Mouse (Mus musculus) MEL (cell line): Measurements from ENCODE around the gene Brcc3. TPM values are rescaled to one million over a fixed set of nuclear protein-coding genes. Genes with fewer than 3 reads are reported as not detected.

ENCODE experiments used
- DNase-seq: peaks from one replicate; pipeline ENCODE4 v3.0.0; 2011; ENCODE audit warnings: low read depth, low spot score
- H3K27ac ChIP-seq: 2 replicates; pipeline ENCODE4 v1.5.1; 2012; ENCODE audit warnings: low read depth, mild to moderate bottlenecking, control low read depth, low read length, moderate library complexity; ENCODE audit not compliant: control insufficient read depth
- H3K27me3 ChIP-seq, 2 experiments: fragments of 150-350 bp in 1 of 2; sonication (generic) in 1 of 2; 2 replicates each; pipeline ENCODE4 v1.6.1; 2012; ENCODE audit warnings: low read length in 2 of 2, mild to moderate bottlenecking in 2 of 2, improper control_type of control experiment in 1 of 2, moderate library complexity in 1 of 2; ENCODE audit not compliant: insufficient read depth in 2 of 2, control insufficient read depth in 1 of 2
- H3K36me3 ChIP-seq, 2 experiments: 2 replicates each; pipeline ENCODE4 v1.6.1; 2012 to 2014; ENCODE audit warnings: low read length in 2 of 2, improper control_type of control experiment in 1 of 2, inconsistent platforms in 1 of 2, mild to moderate bottlenecking in 1 of 2; ENCODE audit not compliant: insufficient read depth in 2 of 2, control insufficient read depth in 1 of 2
- H3K4me1 ChIP-seq, 2 experiments: fragments of 150-350 bp in 1 of 2; sonication (generic) in 1 of 2; 2 replicates each; pipeline ENCODE4 v1.6.1; 2012; ENCODE audit warnings: low read length in 2 of 2, improper control_type of control experiment in 1 of 2, mild to moderate bottlenecking in 1 of 2; ENCODE audit not compliant: insufficient read depth in 2 of 2, control insufficient read depth in 1 of 2
- H3K4me3 ChIP-seq, 2 experiments: fragments of 150-350 bp in 1 of 2; sonication (generic) in 1 of 2; 2 replicates each; pipeline ENCODE4 v1.5.1; 2012; ENCODE audit warnings: low read depth in 2 of 2, low read length in 2 of 2, mild to moderate bottlenecking in 2 of 2, moderate library complexity in 2 of 2, control low read depth in 1 of 2, improper control_type of control experiment in 1 of 2; ENCODE audit not compliant: control insufficient read depth in 1 of 2, insufficient read depth in 1 of 2
- H3K79me2 ChIP-seq: 2 replicates; pipeline ENCODE4 v1.6.1; 2012; ENCODE audit warnings: mild to moderate bottlenecking, low read length, moderate library complexity; ENCODE audit not compliant: control insufficient read depth, poor library complexity, insufficient read depth
- H3K9ac ChIP-seq: 2 replicates; pipeline ENCODE4 v1.6.1; 2012; ENCODE audit warnings: low read depth, mild to moderate bottlenecking, control low read depth, low read length, moderate library complexity; ENCODE audit not compliant: control insufficient read depth, poor library complexity, severe bottlenecking
- H3K9me3 ChIP-seq: fragments of 150-350 bp; sonication (generic); replicated peaks from 2 replicates; pipeline ENCODE4 v1.6.1; 2012; ENCODE audit warnings: mild to moderate bottlenecking, low read length, improper control_type of control experiment, moderate library complexity; ENCODE audit not compliant: insufficient read depth
- BHLHE40 ChIP-seq: IDR thresholded peaks from 2 replicates; pipeline ENCODE4 v1.6.1; 2012; ENCODE audit warnings: low read depth, mild to moderate bottlenecking, inconsistent platforms, low read length, improper control_type of control experiment, borderline replicate concordance
- CHD1 ChIP-seq: IDR thresholded peaks from 2 replicates; pipeline ENCODE4 v1.6.1; 2012; ENCODE audit warnings: low read depth, mild to moderate bottlenecking, inconsistent platforms, low read length, improper control_type of control experiment
- CHD2 ChIP-seq: IDR thresholded peaks from 2 replicates; pipeline ENCODE4 v1.6.1; 2011; ENCODE audit warnings: low read length, improper control_type of control experiment
- CTCF ChIP-seq, 3 experiments: IDR thresholded peaks in 2 of 3; conservative IDR thresholded peaks in 1 of 3; 2 replicates each; pipeline ENCODE4 v1.5.1; 2011 to 2012; ENCODE audit warnings: low read length in 3 of 3, low read depth in 2 of 3, mild to moderate bottlenecking in 2 of 3, improper control_type of control experiment in 1 of 3, inconsistent platforms in 1 of 3, mixed read lengths in 1 of 3, moderate library complexity in 1 of 3; ENCODE audit not compliant: control insufficient read depth in 1 of 3, insufficient read depth in 1 of 3, poor library complexity in 1 of 3, severe bottlenecking in 1 of 3
- E2F4 ChIP-seq: IDR thresholded peaks from 2 replicates; pipeline ENCODE4 v1.6.1; 2011; ENCODE audit warnings: low read depth, low read length, improper control_type of control experiment, borderline replicate concordance
- ELF1 ChIP-seq: IDR thresholded peaks from 2 replicates; pipeline ENCODE4 v1.6.1; 2014; ENCODE audit warnings: low read depth, mild to moderate bottlenecking, inconsistent platforms, low read length, improper control_type of control experiment, moderate library complexity
- EP300 ChIP-seq, 2 experiments: IDR thresholded peaks; 2 replicates each; pipeline ENCODE4 v1.6.1; 2011; ENCODE audit warnings: improper control_type of control experiment in 2 of 2, low read length in 2 of 2, low read depth in 1 of 2, mild to moderate bottlenecking in 1 of 2
- ETS1 ChIP-seq: IDR thresholded peaks from 2 replicates; pipeline ENCODE4 v1.6.1; 2012; ENCODE audit warnings: low read depth, mild to moderate bottlenecking, inconsistent platforms, low read length, improper control_type of control experiment, moderate library complexity
- GABPA ChIP-seq: IDR thresholded peaks from 2 replicates; pipeline ENCODE4 v1.6.1; 2012; ENCODE audit warnings: low read depth, mild to moderate bottlenecking, inconsistent platforms, low read length, improper control_type of control experiment, moderate library complexity
- GATA1 ChIP-seq: IDR thresholded peaks from 2 replicates; pipeline ENCODE4 v1.6.1; 2011; ENCODE audit warnings: low read depth, low read length, improper control_type of control experiment
- HCFC1 ChIP-seq: IDR thresholded peaks from 2 replicates; pipeline ENCODE4 v1.6.1; 2012; ENCODE audit warnings: low read depth, mild to moderate bottlenecking, inconsistent platforms, low read length, improper control_type of control experiment, moderate library complexity
- JUND ChIP-seq: IDR thresholded peaks from 2 replicates; pipeline ENCODE4 v1.6.1; 2011; ENCODE audit warnings: low read depth, mild to moderate bottlenecking, improper control_type of control experiment, low read length
- MAFK ChIP-seq: IDR thresholded peaks from 2 replicates; pipeline ENCODE4 v1.6.1; 2011; ENCODE audit warnings: low read depth, mild to moderate bottlenecking, low read length, improper control_type of control experiment, borderline replicate concordance
- MAX ChIP-seq: IDR thresholded peaks from 2 replicates; pipeline ENCODE4 v1.6.1; 2011; ENCODE audit warnings: low read length, improper control_type of control experiment
- MAZ ChIP-seq: IDR thresholded peaks from 2 replicates; pipeline ENCODE4 v1.6.1; 2012; ENCODE audit warnings: low read depth, mild to moderate bottlenecking, inconsistent platforms, low read length, improper control_type of control experiment
- MEF2A ChIP-seq: IDR thresholded peaks from 2 replicates; pipeline ENCODE4 v1.6.1; 2014; ENCODE audit warnings: low read depth, mild to moderate bottlenecking, inconsistent platforms, low read length, improper control_type of control experiment; ENCODE audit not compliant: poor library complexity, insufficient replicate concordance, severe bottlenecking; ENCODE audit errors: extremely low read depth
- MXI1 ChIP-seq: IDR thresholded peaks from 2 replicates; pipeline ENCODE4 v1.6.1; 2011; ENCODE audit warnings: mild to moderate bottlenecking, low read depth, low read length, improper control_type of control experiment
- MYB ChIP-seq: IDR thresholded peaks from 2 replicates; pipeline ENCODE4 v1.6.1; 2011; ENCODE audit warnings: mild to moderate bottlenecking, low read depth, low read length, improper control_type of control experiment
- MYC ChIP-seq: IDR thresholded peaks from 2 replicates; pipeline ENCODE4 v1.6.1; 2011; ENCODE audit warnings: low read depth, mild to moderate bottlenecking, low read length, improper control_type of control experiment, moderate library complexity
- NRF1 ChIP-seq: IDR thresholded peaks from 2 replicates; pipeline ENCODE4 v1.6.1; 2014; ENCODE audit warnings: low read depth, mild to moderate bottlenecking, inconsistent platforms, low read length, improper control_type of control experiment, moderate library complexity; ENCODE audit not compliant: poor library complexity, insufficient read depth, severe bottlenecking
- POLR2A ChIP-seq, 2 experiments: IDR thresholded peaks; 2 replicates each; pipeline ENCODE4 v1.6.1; 2011 to 2012; ENCODE audit warnings: low read length in 2 of 2, mild to moderate bottlenecking in 2 of 2, control low read depth in 1 of 2, improper control_type of control experiment in 1 of 2, low read depth in 1 of 2, moderate library complexity in 1 of 2; ENCODE audit not compliant: control insufficient read depth in 1 of 2, insufficient read depth in 1 of 2, poor library complexity in 1 of 2
- POLR2AphosphoS2 ChIP-seq: IDR thresholded peaks from 2 replicates; pipeline ENCODE4 v1.6.1; 2011; ENCODE audit warnings: low read length, improper control_type of control experiment
- POLR2AphosphoS5 ChIP-seq: IDR thresholded peaks from 2 replicates; pipeline ENCODE4 v1.6.1; 2012; ENCODE audit warnings: low read depth, borderline replicate concordance, mild to moderate bottlenecking, inconsistent platforms, low read length, moderate library complexity, mixed read lengths
- RAD21 ChIP-seq: IDR thresholded peaks from 2 replicates; pipeline ENCODE4 v1.6.1; 2011; ENCODE audit warnings: mild to moderate bottlenecking, low read depth, low read length, improper control_type of control experiment
- RCOR1 ChIP-seq: IDR thresholded peaks from 2 replicates; pipeline ENCODE4 v1.6.1; 2012; ENCODE audit warnings: low read depth, mild to moderate bottlenecking, inconsistent platforms, low read length, improper control_type of control experiment
- SMC3 ChIP-seq: IDR thresholded peaks from 2 replicates; pipeline ENCODE4 v1.6.1; 2011; ENCODE audit warnings: low read depth, low read length, improper control_type of control experiment
- TAL1 ChIP-seq: IDR thresholded peaks from 2 replicates; pipeline ENCODE4 v1.6.1; 2012; ENCODE audit warnings: mild to moderate bottlenecking, inconsistent platforms, low read length, moderate library complexity, mixed read lengths
- TBP ChIP-seq: IDR thresholded peaks from 2 replicates; pipeline ENCODE4 v1.8.0; 2011; ENCODE audit warnings: low read depth, low read length, improper control_type of control experiment
- TCF12 ChIP-seq: IDR thresholded peaks from 2 replicates; pipeline ENCODE4 v1.6.1; 2014; ENCODE audit warnings: low read depth, mild to moderate bottlenecking, inconsistent platforms, low read length, improper control_type of control experiment, moderate library complexity
- UBTF ChIP-seq: IDR thresholded peaks from 2 replicates; pipeline ENCODE4 v1.6.1; 2012; ENCODE audit warnings: low read depth, mild to moderate bottlenecking, inconsistent platforms, low read length, improper control_type of control experiment, moderate library complexity, borderline replicate concordance; ENCODE audit not compliant: insufficient read depth
- USF1 ChIP-seq: IDR thresholded peaks from 2 replicates; pipeline ENCODE4 v1.6.1; 2014; ENCODE audit warnings: low read depth, mild to moderate bottlenecking, inconsistent platforms, low read length, improper control_type of control experiment, moderate library complexity
- USF2 ChIP-seq, 2 experiments: IDR thresholded peaks; 2 replicates each; pipeline ENCODE4 v1.6.1; 2011 to 2012; ENCODE audit warnings: improper control_type of control experiment in 2 of 2, low read length in 2 of 2, borderline replicate concordance in 1 of 2, inconsistent platforms in 1 of 2, low read depth in 1 of 2, mild to moderate bottlenecking in 1 of 2; ENCODE audit not compliant: insufficient read depth in 1 of 2
- ZC3H11A ChIP-seq: IDR thresholded peaks from 2 replicates; pipeline ENCODE4 v1.6.1; 2012; ENCODE audit warnings: low read depth, mild to moderate bottlenecking, inconsistent platforms, low read length, improper control_type of control experiment
- ZKSCAN1 ChIP-seq: IDR thresholded peaks from 2 replicates; pipeline ENCODE4 v1.6.1; 2012; ENCODE audit warnings: low read depth, mild to moderate bottlenecking, inconsistent platforms, low read length, improper control_type of control experiment, moderate library complexity
- ZMIZ1 ChIP-seq: IDR thresholded peaks from 2 replicates; pipeline ENCODE4 v1.6.1; 2012; ENCODE audit warnings: low read depth, mild to moderate bottlenecking, inconsistent platforms, low read length, improper control_type of control experiment, moderate library complexity
- ZNF384 ChIP-seq: IDR thresholded peaks from 2 replicates; pipeline ENCODE4 v1.6.1; 2012; ENCODE audit warnings: low read depth, mild to moderate bottlenecking, inconsistent platforms, low read length, improper control_type of control experiment
- polyA plus RNA-seq, 2 experiments: library from polyadenylated mRNA; stranded (reverse) in 1 of 2; unstranded in 1 of 2; fragments of >175 nt in 1 of 2; fragments of >200 nt in 1 of 2; gene quantifications; 2 replicates each; pipeline versions ENCODE4 v1.2.1 to v1.2.4; 2012; ENCODE audit warnings: low replicate concordance in 2 of 2, low read depth in 1 of 2; ENCODE audit not compliant: insufficient read length in 2 of 2, insufficient read depth in 1 of 2, missing spikeins in 1 of 2
- total RNA-seq: library from RNA; depleted of rRNA; stranded (reverse); fragments of 300-350 nt; gene quantifications from 2 replicates; pipeline ENCODE4 v1.2.3, GENCODE M21; 2012

Gene Brcc3
- total and polyA plus RNA-seq, 3 experiments: 18.4 to 51.7 TPM; not detected in 1

DNA sequence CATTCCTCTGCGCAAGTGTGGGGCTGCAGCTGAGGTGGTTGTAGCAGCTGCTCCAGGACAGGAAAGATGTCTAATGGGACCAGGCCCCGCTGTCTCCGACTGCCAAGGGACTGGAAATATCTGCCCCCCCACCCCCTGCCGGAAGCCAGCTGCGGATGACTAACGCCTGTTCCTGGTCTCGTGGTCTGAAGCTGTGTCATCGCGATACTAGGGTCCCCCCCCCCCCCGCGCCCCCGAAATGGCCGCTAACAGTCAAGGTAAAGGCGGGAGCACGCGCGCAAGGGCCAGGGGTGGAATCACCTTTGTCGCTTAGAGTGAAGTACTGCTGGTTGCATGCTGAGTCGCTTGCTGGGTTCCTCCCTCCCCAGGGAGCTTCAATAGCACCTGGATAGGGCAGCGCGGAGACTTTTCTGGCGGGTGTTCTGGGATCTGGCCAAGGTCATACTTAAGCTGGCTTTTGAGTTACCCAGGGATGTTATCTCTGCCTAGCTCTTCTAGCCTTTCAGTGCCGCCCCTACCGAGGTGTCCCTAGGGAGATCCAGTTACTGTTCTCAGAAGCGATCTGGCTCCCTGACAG is 34.1 kb upstream of the Brcc3 start, which contains the start of the genes Fundc2 and F8:
Gene Fundc2 (plus strand): TSS at position 205 of the 577 bp plus-strand sequence.
Gene F8 (minus strand): TSS at position 421 of the 577 bp plus-strand sequence.
- Histone ChIP-seq H3K79me2 (peaks cover 10% of the 10 kb centered on the region), H3K27me3 (no peaks in the 10 kb centered on the region), H3K4me1 (peaks cover 3 to 4% of the 10 kb centered on the region in 2 experiments), H3K36me3 (peaks cover 0 to 11% of the 10 kb centered on the region in 2 experiments; a peak in 2 of 4 replicates), H3K9ac (peak within 1 kb of the TSS; percentile 97), H3K9me3 (no peaks in the 10 kb centered on the region), H3K4me3 (peak within 1 kb of the TSS; percentile 85 to 86), H3K27ac (peak within 1 kb of the TSS; percentile 97)
- peak; percentile 92 for DNase-seq
- TF ChIP-seq CHD1: no peak
- peak; percentile 77; the same call in 1 of the 2 replicates for TF ChIP-seq MAZ
- no peak for TF ChIP-seq ZC3H11A
- TF ChIP-seq POLR2AphosphoS5: no peak
- peak; percentile 32 to 84; a peak in 3 of 4 replicates for TF ChIP-seq POLR2A (IDR thresholded peaks at IDR 0.05; ENCODE audit: control insufficient read depth in 1 of 2, insufficient read depth in 1 of 2, low read depth in 1 of 2, low read length in 2 of 2, poor library complexity in 1 of 2)
- peak; percentile 62 for TF ChIP-seq TCF12
- TF ChIP-seq CHD2: peak; percentile 93
- no peak for TF ChIP-seq GABPA
- no peak for TF ChIP-seq RAD21
- no peak for TF ChIP-seq UBTF
- TF ChIP-seq ZKSCAN1: no peak
- no peak for TF ChIP-seq MEF2A
- TF ChIP-seq EP300 (IDR thresholded peaks at IDR 0.05; ENCODE audit: low read depth in 1 of 2, low read length in 2 of 2): peak; percentile 17 to 40; a peak in 2 of 4 replicates
- TF ChIP-seq ZNF384: no peak
- TF ChIP-seq BHLHE40: no peak
- TF ChIP-seq USF2 (IDR thresholded peaks at IDR 0.05; ENCODE audit: borderline replicate concordance in 1 of 2, insufficient read depth in 1 of 2, low read depth in 1 of 2, low read length in 2 of 2): no peak
- no peak for TF ChIP-seq JUND
- peak; percentile 69; the same call in 1 of the 2 replicates for TF ChIP-seq POLR2AphosphoS2
- peak; percentile 71; the same call in 1 of the 2 replicates for TF ChIP-seq ELF1
- no peak for TF ChIP-seq CTCF (IDR thresholded peaks at IDR 0.05 in 2 of 3, conservative IDR thresholded peaks at IDR 0.05 in 1 of 3; ENCODE audit: control insufficient read depth in 1 of 3, insufficient read depth in 1 of 3, low read depth in 2 of 3, low read length in 3 of 3, poor library complexity in 1 of 3, severe bottlenecking in 1 of 3)
- peak; percentile 72 for TF ChIP-seq USF1
- peak; percentile 74 for TF ChIP-seq HCFC1
- peak; percentile 77 for TF ChIP-seq ETS1
- peak; percentile 38; the same call in 1 of the 2 replicates for TF ChIP-seq NRF1
- TF ChIP-seq MAFK: no peak
- TF ChIP-seq TBP: peak; percentile 79
- TF ChIP-seq MAX: peak; percentile 73
- TF ChIP-seq RCOR1: no peak
- TF ChIP-seq MYB: peak; percentile 20; the same call in 1 of the 2 replicates
- peak; percentile 84 for TF ChIP-seq ZMIZ1
- peak; percentile 32; the same call in 1 of the 2 replicates for TF ChIP-seq GATA1
- peak; percentile 27 for TF ChIP-seq MXI1
- no peak for TF ChIP-seq SMC3
- TF ChIP-seq E2F4: no peak
- no peak for TF ChIP-seq TAL1
- no peak; the same call in 1 of the 2 replicates for TF ChIP-seq MYC
